Mouse (Mus musculus) heart, postnatal 14 days (tissue): ENCODE measurements at regions not wholly inside any gene's neighbourhood (a gene's known extent, or its start where the extent isn't known, plus 50 kb on each side); places are given as distances from the start of the nearest gene placed in this dataset.

Source experiments
- DNase-seq, 2 experiments: peaks; one replicate each; pipeline ENCODE4 v3.0.0; 2021 to 2022
- intact Hi-C: fragments of 180-260 bp; cut with DNase I; formaldehyde crosslinking; loops from one replicate; pipeline ENCODE4 v1.15.1; 2025

GRCm38 (mm10) chr15:49043035-49043434 is 4841.7 kb upstream of the Gm7489 start:
- intact Hi-C loops = no loop called here
- no peak for DNase-seq

GRCm38 (mm10) chr15:49065069-49065468 is 4819.6 kb upstream of the Gm7489 start:
- no peak for DNase-seq
- intact Hi-C loops = no loop called here

GRCm38 (mm10) chr15:49065875-49066274 is 4818.8 kb upstream of the Gm7489 start:
- peak; percentile 87 to 91 for DNase-seq
- intact Hi-C loops = no loop called here

- no peak for DNase-seq
- intact Hi-C loops = no loop called here
Measured at GRCm38 (mm10) chr15:49066367-49066766, 4818.3 kb upstream of the Gm7489 start.
